Mouse (Mus musculus) forebrain, embryonic 16.5 days (tissue): ENCODE measurements around the gene Cadps. TPM values are rescaled to one million over a fixed set of nuclear protein-coding genes. Genes with fewer than 3 reads are reported as not detected.

Experiments
- ATAC-seq: fragments of 200-750 bp; cut with Nextera tagmentation; 2 replicates; pipeline ENCODE4 v1.8.0; 2017; ENCODE audit warnings: mild to moderate bottlenecking, moderate library complexity
- H3K27ac ChIP-seq: fragments of 300-500 bp; sonication (generic); 2 replicates; pipeline ENCODE4 v1.5.1; 2014; ENCODE audit warnings: low read length, control low read depth
- H3K27me3 ChIP-seq: fragments of 300-500 bp; sonication (generic); replicated peaks from 2 replicates; pipeline ENCODE4 v1.6.1; 2014; ENCODE audit warnings: low read length; ENCODE audit not compliant: control insufficient read depth, insufficient read depth
- H3K36me3 ChIP-seq: fragments of 300-500 bp; sonication (generic); 2 replicates; pipeline ENCODE4 v1.6.1; 2014; ENCODE audit not compliant: control insufficient read depth, insufficient read depth
- H3K4me1 ChIP-seq: fragments of 300-500 bp; sonication (generic); replicated peaks from 2 replicates; pipeline ENCODE4 v1.6.1; 2014; ENCODE audit warnings: low read length; ENCODE audit not compliant: control insufficient read depth, insufficient read depth
- H3K4me2 ChIP-seq: fragments of 300-500 bp; sonication (generic); 2 replicates; pipeline ENCODE4 v1.6.1; 2014; ENCODE audit warnings: mild to moderate bottlenecking, low read length, control low read depth
- H3K4me3 ChIP-seq: fragments of 300-500 bp; sonication (generic); replicated peaks from 2 replicates; pipeline ENCODE4 v1.5.1; 2014; ENCODE audit warnings: mild to moderate bottlenecking, low read length, control low read depth
- H3K9ac ChIP-seq: fragments of 300-500 bp; sonication (generic); replicated peaks from 2 replicates; pipeline ENCODE4 v1.6.1; 2014; ENCODE audit warnings: low read depth, low read length, control low read depth
- H3K9me3 ChIP-seq: fragments of 300-500 bp; sonication (generic); 2 replicates; pipeline ENCODE4 v1.6.1; 2016; ENCODE audit warnings: low read length; ENCODE audit not compliant: control insufficient read depth
- WGBS: fragments of 180-500 bp; shearing (Covaris S2); extraction: QIAGEN DNeasy Blood & Tissue Kit; methylation state at CpG from one replicate; pipeline ENCODE4 v1.1.7; 2014; 5-methylcytosine and 5-hydroxymethylcytosine counted together
- polyA plus RNA-seq: library from polyadenylated mRNA; unstranded; fragments of >200 nt; fragmentation: Nextera tagmentation; extraction: Ambion mirVana; gene quantifications from 2 replicates; pipeline ENCODE4 v1.2.1, GENCODE M21; 2015

The Cadps gene
- polyA plus RNA-seq, 1 experiment from 2014 or later, result 30.3 TPM

GRCm38 (mm10) chr14:12637121-12637754 lies 185.6 kb downstream of the Cadps start:
- Histone ChIP-seq H3K27ac (no peak overlapping the region), H3K4me1 (no peaks in the 10 kb centered on the region), H3K4me3 (no peak overlapping the region), H3K27me3 (no peaks in the 10 kb centered on the region), H3K9me3 (no peaks in the 10 kb centered on the region), H3K36me3 (no peaks in the 10 kb centered on the region), H3K4me2 (no peak overlapping the region), H3K9ac (no peak overlapping the region)
- WGBS, result 79% methylated on average over 7 of the region's 7 CpGs
- ATAC-seq, result no peak

- Histone ChIP-seq H3K4me1 (no peaks in the 10 kb centered on the region), H3K4me2 (no peak overlapping the region), H3K36me3 (no peaks in the 10 kb centered on the region), H3K27me3 (no peaks in the 10 kb centered on the region), H3K9ac (no peak overlapping the region), H3K9me3 (no peaks in the 10 kb centered on the region), H3K4me3 (no peak overlapping the region), H3K27ac (no peak overlapping the region)
- WGBS, result 62% methylated on average over 11 of the region's 11 CpGs
- peak; percentile 69 for ATAC-seq
Measured at GRCm38 (mm10) chr14:12624256-12625130, 198.4 kb downstream of the Cadps start.

GRCm38 (mm10) chr14:12607025-12607424 lies 215.9 kb downstream of the Cadps start:
- no peak overlapping the region for H3K4me2 ChIP-seq
- no peaks in the 10 kb centered on the region for H3K9me3 ChIP-seq
- no peak overlapping the region for H3K9ac ChIP-seq
- no peak overlapping the region for H3K27ac ChIP-seq
- no peaks in the 10 kb centered on the region for H3K36me3 ChIP-seq
- no peak for ATAC-seq
- no peak overlapping the region for H3K4me3 ChIP-seq
- WGBS, result 91% methylated on average over 4 of the region's 4 CpGs
- H3K27me3 ChIP-seq, result no peaks in the 10 kb centered on the region
- H3K4me1 ChIP-seq, result no peaks in the 10 kb centered on the region

GRCm38 (mm10) chr14:12606202-12606601 lies 216.7 kb downstream of the Cadps start:
- 91% methylated on average over 4 of the region's 4 CpGs for WGBS
- no peaks in the 10 kb centered on the region for H3K27me3 ChIP-seq

GRCm38 (mm10) chr14:12602080-12602479 lies 220.8 kb downstream of the Cadps start:
- Histone ChIP-seq H3K9ac (no peak overlapping the region), H3K27ac (no peak overlapping the region), H3K9me3 (no peaks in the 10 kb centered on the region), H3K4me1 (no peaks in the 10 kb centered on the region), H3K27me3 (no peaks in the 10 kb centered on the region), H3K4me2 (no peak overlapping the region), H3K36me3 (no peaks in the 10 kb centered on the region), H3K4me3 (no peak overlapping the region)
- 92% methylated on average over 2 of the region's 2 CpGs for WGBS
- ATAC-seq, result no peak

More at GRCm38 (mm10) chr14:12606202-12606601, 216.7 kb downstream of the Cadps start:
- H3K27ac ChIP-seq, result no peak overlapping the region
- no peaks in the 10 kb centered on the region for H3K9me3 ChIP-seq
- no peaks in the 10 kb centered on the region for H3K36me3 ChIP-seq
- H3K4me1 ChIP-seq, result no peaks in the 10 kb centered on the region
- no peak overlapping the region for H3K9ac ChIP-seq
- H3K4me3 ChIP-seq, result no peak overlapping the region
- no peak for ATAC-seq
- H3K4me2 ChIP-seq, result no peak overlapping the region

GRCm38 (mm10) chr14:12595326-12595725 lies 227.6 kb downstream of the Cadps start:
- 16% methylated on average over 4 of the region's 4 CpGs for WGBS
- no peak overlapping the region for H3K4me3 ChIP-seq
- H3K4me1 ChIP-seq, result peaks cover 19% of the 10 kb centered on the region
- H3K4me2 ChIP-seq, result no peak overlapping the region
- no peak overlapping the region for H3K27ac ChIP-seq
- H3K9ac ChIP-seq, result no peak overlapping the region
- no peaks in the 10 kb centered on the region for H3K27me3 ChIP-seq
- H3K9me3 ChIP-seq, result no peaks in the 10 kb centered on the region
- peak; percentile 11; the same call in 1 of the 2 replicates for ATAC-seq
- H3K36me3 ChIP-seq, result no peaks in the 10 kb centered on the region

GRCm38 (mm10) chr14:12592472-12593075 lies 230.3 kb downstream of the Cadps start:
- Histone ChIP-seq H3K36me3 (peaks cover 2% of the 10 kb centered on the region; the same call in 1 of the 2 replicates), H3K9me3 (no peaks in the 10 kb centered on the region), H3K4me3 (no peak overlapping the region), H3K4me2 (no peak overlapping the region), H3K27ac (peak overlapping the region; percentile 73), H3K27me3 (no peaks in the 10 kb centered on the region), H3K4me1 (peaks cover 19% of the 10 kb centered on the region), H3K9ac (no peak overlapping the region)
- WGBS, result 18% methylated on average over 5 of the region's 5 CpGs
- peak; percentile 89 for ATAC-seq

- Histone ChIP-seq H3K9ac (no peak overlapping the region), H3K27me3 (no peaks in the 10 kb centered on the region), H3K4me2 (no peak overlapping the region), H3K27ac (peak overlapping the region; percentile 73), H3K4me1 (peaks cover 19% of the 10 kb centered on the region), H3K9me3 (no peaks in the 10 kb centered on the region), H3K4me3 (no peak overlapping the region), H3K36me3 (peaks cover 2% of the 10 kb centered on the region; the same call in 1 of the 2 replicates)
- no peak for ATAC-seq
Measured at GRCm38 (mm10) chr14:12591829-12592228, 231.1 kb downstream of the Cadps start.

GRCm38 (mm10) chr14:12583536-12583935 lies 239.3 kb downstream of the Cadps start:
- Histone ChIP-seq H3K27ac (no peak overlapping the region), H3K4me3 (no peak overlapping the region), H3K9ac (no peak overlapping the region), H3K9me3 (no peaks in the 10 kb centered on the region), H3K4me2 (no peak overlapping the region), H3K36me3 (peaks cover 2% of the 10 kb centered on the region; the same call in 1 of the 2 replicates), H3K4me1 (no peaks in the 10 kb centered on the region), H3K27me3 (no peaks in the 10 kb centered on the region)
- WGBS, result 71% methylated on average over 5 of the region's 5 CpGs
- ATAC-seq, result no peak
